Mouse (Mus musculus) heart, postnatal 0 days (tissue): Measurements from ENCODE around the gene Kank4. TPM values are rescaled to one million over a fixed set of nuclear protein-coding genes. Genes with fewer than 3 reads are reported as not detected.
"Not testable (repeated sequence)": the region's sequence is repeated elsewhere in the genome, so short reads cannot be mapped to it uniquely, and the experiment has no call there.

ENCODE experiments used
- ATAC-seq: fragments of 200-750 bp; cut with Nextera tagmentation; 2 replicates; pipeline ENCODE4 v1.8.0; 2017; ENCODE audit warnings: low read depth, moderate number of reproducible peaks, moderate library complexity; ENCODE audit not compliant: insufficient read depth
- DNase-seq: peaks from one replicate; pipeline ENCODE4 v3.0.0-alpha.2; 2016; ENCODE audit warnings: low spot score
- H3K27ac ChIP-seq: fragments of 300-500 bp; sonication (generic); 2 replicates; pipeline ENCODE4 v1.5.1; 2014; ENCODE audit warnings: low read depth, mild to moderate bottlenecking
- H3K27me3 ChIP-seq: fragments of 300-500 bp; sonication (generic); 2 replicates; pipeline ENCODE4 v1.6.1; 2014; ENCODE audit warnings: low read length, mixed read lengths; ENCODE audit not compliant: control insufficient read depth, insufficient read depth
- H3K36me3 ChIP-seq: fragments of 300-500 bp; sonication (generic); replicated peaks from 2 replicates; pipeline ENCODE4 v1.6.1; 2014; ENCODE audit warnings: low read length, mixed read lengths; ENCODE audit not compliant: control insufficient read depth, insufficient read depth
- H3K4me1 ChIP-seq: fragments of 300-500 bp; sonication (generic); 2 replicates; pipeline ENCODE4 v1.6.1; 2014; ENCODE audit warnings: antibody characterized with exemption; ENCODE audit not compliant: control insufficient read depth, insufficient read depth
- H3K4me2 ChIP-seq: fragments of 300-500 bp; sonication (generic); 2 replicates; pipeline ENCODE4 v1.6.1; 2014; ENCODE audit warnings: low read depth, mild to moderate bottlenecking, low read length, moderate library complexity
- H3K4me3 ChIP-seq: fragments of 300-500 bp; sonication (generic); 2 replicates; pipeline ENCODE4 v1.5.1; 2014; ENCODE audit warnings: low read depth, low read length
- H3K9ac ChIP-seq: fragments of 300-500 bp; sonication (generic); replicated peaks from 2 replicates; pipeline ENCODE4 v1.6.1; 2014; ENCODE audit warnings: low read depth, low read length, mixed read lengths
- H3K9me3 ChIP-seq: fragments of 300-500 bp; sonication (generic); replicated peaks from 2 replicates; pipeline ENCODE4 v1.6.1; 2016; ENCODE audit warnings: low read length; ENCODE audit not compliant: control insufficient read depth
- CTCF ChIP-seq: IDR thresholded peaks from 2 replicates; pipeline ENCODE4 v1.5.1; 2016; ENCODE audit warnings: antibody characterized with exemption, control low read depth, low read depth
- EP300 ChIP-seq: IDR thresholded peaks from 2 replicates; pipeline ENCODE4 v1.6.1; 2016; ENCODE audit warnings: antibody characterized with exemption, low read depth
- WGBS: fragments of 180-500 bp; shearing (Covaris S2); extraction: QIAGEN DNeasy Blood & Tissue Kit; methylation state at CpG from one replicate; pipeline ENCODE4 v1.1.7; 2014; 5-methylcytosine and 5-hydroxymethylcytosine counted together
- polyA plus RNA-seq: library from polyadenylated mRNA; unstranded; fragments of >200 nt; fragmentation: Nextera tagmentation; extraction: Ambion mirVana; gene quantifications from 2 replicates; pipeline ENCODE4 v1.2.1, GENCODE M21; 2015
- total RNA-seq: library from RNA; depleted of rRNA; stranded (reverse); fragments of >200 nt; gene quantifications from 2 replicates; pipeline ENCODE4 v1.2.3, GENCODE M21; 2014; ENCODE audit warnings: low replicate concordance

The Kank4 gene
- total and polyA plus RNA-seq, 2 experiments from 2014 or later = 0.22 to 3.3 TPM

GRCm38 (mm10) chr4:98858151-98858855 lies 41.0 kb upstream of the Kank4 start:
- WGBS = 69% methylated on average over 4 of the region's 4 CpGs

DNA sequence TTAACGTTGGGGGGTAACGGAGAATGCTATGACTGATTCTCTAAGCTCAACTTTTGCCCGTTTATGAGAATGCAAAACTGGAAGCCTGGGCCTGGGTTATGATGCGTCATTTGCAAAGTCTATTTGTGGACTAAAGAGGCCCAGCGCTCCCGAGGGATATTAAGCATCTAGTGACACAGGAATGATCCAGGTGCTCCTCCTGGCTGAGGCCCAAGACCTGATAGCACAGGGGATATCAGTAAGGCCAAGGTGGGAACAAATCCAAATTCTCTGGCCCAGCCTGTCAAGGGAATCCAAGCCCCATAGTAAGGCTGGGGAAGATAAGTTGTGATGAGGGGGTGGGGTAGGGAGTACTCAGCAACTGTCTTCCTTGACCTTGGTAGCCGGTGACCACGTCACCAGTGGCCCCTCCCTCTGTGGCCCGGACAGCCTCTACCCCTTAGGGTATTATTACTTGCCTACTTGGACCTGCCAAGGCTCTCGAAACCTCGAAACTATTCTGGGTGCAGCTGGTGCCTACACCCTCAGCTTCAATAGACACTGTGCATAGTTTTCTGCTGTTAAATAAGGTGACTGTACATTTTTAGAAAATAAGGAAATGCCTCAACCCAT lies 39.8 kb upstream of the Kank4 start:
- Histone ChIP-seq H3K27ac (peak overlapping the region; percentile 66), H3K4me3 (no peak overlapping the region), H3K9ac (0 out of 2 replicates have a peak overlapping the region, but pooled peaks have one; percentile 12), H3K27me3 (no peaks in the 10 kb centered on the region), H3K9me3 (peaks cover 6% of the 10 kb centered on the region), H3K36me3 (no peaks in the 10 kb centered on the region), H3K4me2 (no peak overlapping the region), H3K4me1 (peaks cover 5% of the 10 kb centered on the region)
- peak; percentile 81 for ATAC-seq
- WGBS = 32% methylated on average over 11 of the region's 11 CpGs
- TF ChIP-seq CTCF = no peak
- peak; percentile 53 for DNase-seq

More at GRCm38 (mm10) chr4:98858151-98858855, 41.0 kb upstream of the Kank4 start:
- Histone ChIP-seq H3K4me3 (no peak overlapping the region), H3K9ac (no peak overlapping the region), H3K27ac (no peak overlapping the region), H3K4me2 (no peak overlapping the region), H3K9me3 (peaks cover 6% of the 10 kb centered on the region), H3K27me3 (no peaks in the 10 kb centered on the region), H3K36me3 (no peaks in the 10 kb centered on the region), H3K4me1 (peaks cover 5% of the 10 kb centered on the region)
- TF ChIP-seq EP300 (no peak), CTCF (no peak)
- ATAC-seq (no peak), DNase-seq (no peak)

- H3K4me1 ChIP-seq = peaks cover 5% of the 10 kb centered on the region
- no peak overlapping the region for H3K27ac ChIP-seq
- WGBS = 75% methylated on average over 4 of the region's 4 CpGs
- 0 out of 2 replicates have a peak, but pooled peaks cover 3% of the 10 kb centered on the region for H3K9me3 ChIP-seq
- no peaks in the 10 kb centered on the region for H3K36me3 ChIP-seq
- no peak overlapping the region for H3K4me3 ChIP-seq
- H3K9ac ChIP-seq = no peak overlapping the region
- TF ChIP-seq EP300 (no peak), CTCF (no peak)
- no peak for DNase-seq
- no peak for ATAC-seq
- H3K4me2 ChIP-seq = no peak overlapping the region
- no peaks in the 10 kb centered on the region for H3K27me3 ChIP-seq
Observed at GRCm38 (mm10) chr4:98853926-98854325, 36.6 kb upstream of the Kank4 start.

DNA sequence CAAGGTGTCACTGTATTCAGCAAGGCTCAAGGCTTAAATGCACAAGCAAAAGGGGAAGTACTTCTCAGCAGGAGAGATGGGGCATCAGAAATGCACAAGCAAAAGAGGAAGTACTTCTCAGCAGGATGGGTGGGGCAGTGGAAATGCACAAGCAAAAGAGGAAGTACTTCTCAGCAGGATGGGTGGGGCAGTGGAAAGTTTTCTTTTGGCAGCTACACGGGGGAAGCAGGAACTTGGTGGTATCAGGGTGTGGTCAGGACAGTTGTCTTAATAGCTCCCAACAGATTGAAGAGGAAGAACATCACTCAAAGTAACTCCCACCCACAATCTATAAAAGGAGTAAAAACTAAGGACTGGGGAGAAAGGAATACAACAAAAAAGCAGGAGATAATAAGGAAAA lies 33.1 kb upstream of the Kank4 start:
- not testable (repeated sequence) for ATAC-seq, H3K9ac ChIP-seq, DNase-seq, H3K27me3 ChIP-seq, H3K36me3 ChIP-seq, H3K4me1 ChIP-seq, H3K4me2 ChIP-seq, H3K4me3 ChIP-seq, H3K9me3 ChIP-seq, H3K27ac ChIP-seq
- 64% methylated on average over 1 of the region's 1 CpGs for WGBS

DNA sequence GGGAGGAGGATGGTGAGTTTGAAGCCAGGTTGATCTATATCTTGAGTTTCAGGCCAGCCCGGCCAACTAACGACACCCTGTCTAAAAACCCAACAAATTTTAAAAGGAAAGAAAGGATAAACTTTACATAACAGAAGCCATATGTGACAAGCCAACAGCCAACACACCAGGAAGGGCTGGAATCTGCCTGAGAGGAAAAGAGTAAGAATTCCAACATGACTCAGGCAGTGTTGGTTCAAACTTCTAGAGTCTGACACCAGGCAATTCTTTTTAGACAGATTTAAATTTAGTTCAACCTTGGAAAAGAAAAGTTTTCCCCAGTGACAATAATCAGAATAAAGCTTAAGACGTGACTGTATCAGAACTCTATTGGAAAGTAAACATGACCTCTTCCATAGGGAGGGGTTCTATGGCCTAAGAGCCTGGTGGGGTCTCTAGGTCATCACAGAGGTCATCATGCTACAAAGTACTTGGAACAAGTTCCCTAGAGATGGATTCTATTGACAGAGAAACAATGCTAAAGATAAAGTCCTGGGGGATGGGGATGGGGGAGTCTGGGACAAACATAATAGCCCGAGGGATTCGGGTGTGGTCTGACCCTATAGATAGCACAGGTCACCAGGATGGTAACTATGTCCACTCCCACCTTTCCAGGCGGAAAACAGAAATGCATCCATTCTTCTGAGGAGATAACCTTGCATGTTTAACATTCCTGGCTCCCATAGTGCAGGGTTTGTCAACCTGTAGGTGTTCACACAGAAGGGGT lies 30.0 kb upstream of the Kank4 start:
- Histone ChIP-seq H3K27ac (no peak overlapping the region), H3K4me3 (no peak overlapping the region), H3K4me1 (peaks cover 7% of the 10 kb centered on the region; the same call in 1 of the 2 replicates), H3K27me3 (no peaks in the 10 kb centered on the region), H3K36me3 (no peaks in the 10 kb centered on the region), H3K9me3 (0 out of 2 replicates have a peak, but pooled peaks cover 3% of the 10 kb centered on the region), H3K4me2 (no peak overlapping the region), H3K9ac (no peak overlapping the region)
- 41% methylated on average over 6 of the region's 6 CpGs for WGBS
- ATAC-seq = no peak
- DNase-seq = no peak
- TF ChIP-seq EP300 (no peak), CTCF (no peak)
